Mouse (Mus musculus): Measurements from ENCODE around the gene Tm7sf2. TPM values are rescaled to one million over a fixed set of nuclear protein-coding genes. Genes with fewer than 3 reads are reported as not detected.
A peak's percentile ranks its signal among the peaks of the same experiment; 100 is the strongest.

Tm7sf2 gene
- polyA plus RNA-seq, 1 experiment from 2014 or later, result 26.3 TPM

- peak; percentile 93 for DNase-seq (ENCODE audit: low spot score)
- peak within 1 kb of the TSS; percentile 72 for H3K4me3 ChIP-seq (ENCODE audit: low read depth, low read length)
- peak within 1 kb of the TSS; percentile 77 for H3K4me2 ChIP-seq (ENCODE audit: low read depth, low read length)
- H3K4me1 ChIP-seq (ENCODE audit: control insufficient read depth, insufficient read depth, low read length), result no peaks in the 10 kb centered on the region
- H3K27me3 ChIP-seq (ENCODE audit: control insufficient read depth, insufficient read depth, low read length), result no peaks in the 10 kb centered on the region
- H3K9me3 ChIP-seq (replicated peaks; ENCODE audit: control insufficient read depth, low read length), result no peaks in the 10 kb centered on the region
- no peaks in the 10 kb centered on the region; the same call in 1 of the 2 replicates for H3K36me3 ChIP-seq (replicated peaks; ENCODE audit: control insufficient read depth, insufficient read depth, low read depth, low read length)
- H3K9ac ChIP-seq (replicated peaks; ENCODE audit: low read length), result peak within 1 kb of the TSS; percentile 86
- ATAC-seq (replicated peaks; ENCODE audit: insufficient number of reproducible peaks, low FRiP score, low TSS enrichment, low read depth), result peak; percentile 71
- under 1% methylated on average over 33 of the region's 33 CpGs for WGBS
- H3K27ac ChIP-seq (replicated peaks; ENCODE audit: low read depth, low read length), result peak within 1 kb of the TSS; percentile 53; the same call in 1 of the 2 replicates
These were observed 8.6 kb upstream of the Tm7sf2 start, which contains the start of gene Vps51 for GRCm38 (mm10) chr19:6076564-6077393. Gene Vps51, minus strand, starts transcription at chr19:6077231.

GRCm38 (mm10) chr19:6073889-6074288 lies 5.7 kb upstream of the Tm7sf2 start:
- H3K27ac ChIP-seq (replicated peaks; ENCODE audit: low read depth, low read length), result no peak overlapping the region
- DNase-seq (ENCODE audit: low spot score) (no peak), ATAC-seq (replicated peaks; ENCODE audit: insufficient number of reproducible peaks, low FRiP score, low TSS enrichment, low read depth) (no peak)
- H3K9ac ChIP-seq (replicated peaks; ENCODE audit: low read length), result no peak overlapping the region
- H3K4me1 ChIP-seq (ENCODE audit: control insufficient read depth, insufficient read depth, low read length), result no peaks in the 10 kb centered on the region; the same call in 1 of the 2 replicates
- no peaks in the 10 kb centered on the region; the same call in none of the 2 replicates for H3K36me3 ChIP-seq (replicated peaks; ENCODE audit: control insufficient read depth, insufficient read depth, low read depth, low read length)
- no peaks in the 10 kb centered on the region for H3K9me3 ChIP-seq (replicated peaks; ENCODE audit: control insufficient read depth, low read length)
- H3K4me2 ChIP-seq (ENCODE audit: low read depth, low read length), result no peak overlapping the region
- 91% methylated on average over 5 of the region's 5 CpGs for WGBS
- H3K4me3 ChIP-seq (ENCODE audit: low read depth, low read length), result no peak overlapping the region
- no peaks in the 10 kb centered on the region for H3K27me3 ChIP-seq (ENCODE audit: control insufficient read depth, insufficient read depth, low read length)

- H3K27me3 ChIP-seq (ENCODE audit: control insufficient read depth, insufficient read depth, low read length), result no peaks in the 10 kb centered on the region
- no peak overlapping the region for H3K4me2 ChIP-seq (ENCODE audit: low read depth, low read length)
- H3K4me1 ChIP-seq (ENCODE audit: control insufficient read depth, insufficient read depth, low read length), result peaks cover 2% of the 10 kb centered on the region
- H3K36me3 ChIP-seq (replicated peaks; ENCODE audit: control insufficient read depth, insufficient read depth, low read depth, low read length), result no peaks in the 10 kb centered on the region; the same call in none of the 2 replicates
- DNase-seq (ENCODE audit: low spot score), result no peak
- H3K27ac ChIP-seq (replicated peaks; ENCODE audit: low read depth, low read length), result no peak overlapping the region
- no peak overlapping the region for H3K4me3 ChIP-seq (ENCODE audit: low read depth, low read length)
- no peak for ATAC-seq (replicated peaks; ENCODE audit: insufficient number of reproducible peaks, low FRiP score, low TSS enrichment, low read depth)
- 93% methylated on average over 19 of the region's 19 CpGs for WGBS
- no peaks in the 10 kb centered on the region for H3K9me3 ChIP-seq (replicated peaks; ENCODE audit: control insufficient read depth, low read length)
- no peak overlapping the region for H3K9ac ChIP-seq (replicated peaks; ENCODE audit: low read length)
These were observed 3.1 kb upstream of the Tm7sf2 start for GRCm38 (mm10) chr19:6071261-6071660.

GRCm38 (mm10) chr19:6070571-6071250 lies 2.5 kb upstream of the Tm7sf2 start:
- H3K27ac ChIP-seq (replicated peaks; ENCODE audit: low read depth, low read length), result no peak overlapping the region
- H3K27me3 ChIP-seq (ENCODE audit: control insufficient read depth, insufficient read depth, low read length), result no peaks in the 10 kb centered on the region
- H3K4me1 ChIP-seq (ENCODE audit: control insufficient read depth, insufficient read depth, low read length), result peaks cover 2% of the 10 kb centered on the region
- H3K4me2 ChIP-seq (ENCODE audit: low read depth, low read length), result no peak overlapping the region
- no peak overlapping the region for H3K4me3 ChIP-seq (ENCODE audit: low read depth, low read length)
- ATAC-seq (replicated peaks; ENCODE audit: insufficient number of reproducible peaks, low FRiP score, low TSS enrichment, low read depth) (no peak), DNase-seq (ENCODE audit: low spot score) (no peak)
- 91% methylated on average over 31 of the region's 31 CpGs for WGBS
- H3K9me3 ChIP-seq (replicated peaks; ENCODE audit: control insufficient read depth, low read length), result no peaks in the 10 kb centered on the region
- no peak overlapping the region for H3K9ac ChIP-seq (replicated peaks; ENCODE audit: low read length)
- H3K36me3 ChIP-seq (replicated peaks; ENCODE audit: control insufficient read depth, insufficient read depth, low read depth, low read length), result no peaks in the 10 kb centered on the region; the same call in none of the 2 replicates

- 92% methylated on average over 10 of the region's 10 CpGs for WGBS
- Histone ChIP-seq H3K36me3 (replicated peaks; ENCODE audit: control insufficient read depth, insufficient read depth, low read depth, low read length) (no peaks in the 10 kb centered on the region; the same call in none of the 2 replicates), H3K27me3 (ENCODE audit: control insufficient read depth, insufficient read depth, low read length) (no peaks in the 10 kb centered on the region), H3K9ac (replicated peaks; ENCODE audit: low read length) (no peak overlapping the region), H3K4me3 (ENCODE audit: low read depth, low read length) (no peak overlapping the region), H3K4me1 (ENCODE audit: control insufficient read depth, insufficient read depth, low read length) (peaks cover 2% of the 10 kb centered on the region), H3K9me3 (replicated peaks; ENCODE audit: control insufficient read depth, low read length) (no peaks in the 10 kb centered on the region), H3K4me2 (ENCODE audit: low read depth, low read length) (no peak overlapping the region), H3K27ac (replicated peaks; ENCODE audit: low read depth, low read length) (no peak overlapping the region)
- DNase-seq (ENCODE audit: low spot score), result no peak
- ATAC-seq (replicated peaks; ENCODE audit: insufficient number of reproducible peaks, low FRiP score, low TSS enrichment, low read depth), result no peak
These were observed 1.7 kb upstream of the Tm7sf2 start for GRCm38 (mm10) chr19:6069851-6070250.

GRCm38 (mm10) chr19:6068951-6069350 lies 778 bp upstream of the Tm7sf2 start:
- no peaks in the 10 kb centered on the region; the same call in none of the 2 replicates for H3K36me3 ChIP-seq (replicated peaks; ENCODE audit: control insufficient read depth, insufficient read depth, low read depth, low read length)
- DNase-seq (ENCODE audit: low spot score) (no peak), ATAC-seq (replicated peaks; ENCODE audit: insufficient number of reproducible peaks, low FRiP score, low TSS enrichment, low read depth) (no peak)
- no peak overlapping the region for H3K9ac ChIP-seq (replicated peaks; ENCODE audit: low read length)
- H3K27ac ChIP-seq (replicated peaks; ENCODE audit: low read depth, low read length), result no peak overlapping the region
- 82% methylated on average over 4 of the region's 4 CpGs for WGBS
- no peaks in the 10 kb centered on the region for H3K9me3 ChIP-seq (replicated peaks; ENCODE audit: control insufficient read depth, low read length)
- no peak overlapping the region for H3K4me3 ChIP-seq (ENCODE audit: low read depth, low read length)
- H3K4me1 ChIP-seq (ENCODE audit: control insufficient read depth, insufficient read depth, low read length), result peaks cover 2% of the 10 kb centered on the region
- H3K27me3 ChIP-seq (ENCODE audit: control insufficient read depth, insufficient read depth, low read length), result no peaks in the 10 kb centered on the region
- no peak overlapping the region for H3K4me2 ChIP-seq (ENCODE audit: low read depth, low read length)

- H3K27me3 ChIP-seq (ENCODE audit: control insufficient read depth, insufficient read depth, low read length), result no peaks in the 10 kb centered on the region
- peak overlapping the region; percentile 47 for H3K4me3 ChIP-seq (ENCODE audit: low read depth, low read length)
- peak; percentile 57 for ATAC-seq (replicated peaks; ENCODE audit: insufficient number of reproducible peaks, low FRiP score, low TSS enrichment, low read depth)
- H3K9ac ChIP-seq (replicated peaks; ENCODE audit: low read length), result peak overlapping the region; percentile 61
- H3K4me2 ChIP-seq (ENCODE audit: low read depth, low read length), result peak overlapping the region; percentile 86
- peak; percentile 88 for DNase-seq (ENCODE audit: low spot score)
- no peaks in the 10 kb centered on the region for H3K9me3 ChIP-seq (replicated peaks; ENCODE audit: control insufficient read depth, low read length)
- under 1% methylated on average over 29 of the region's 30 CpGs for WGBS
- H3K27ac ChIP-seq (replicated peaks; ENCODE audit: low read depth, low read length), result peak overlapping the region; percentile 52; the same call in 1 of the 2 replicates
- H3K36me3 ChIP-seq (replicated peaks; ENCODE audit: control insufficient read depth, insufficient read depth, low read depth, low read length), result no peaks in the 10 kb centered on the region; the same call in none of the 2 replicates
- peaks cover 6% of the 10 kb centered on the region for H3K4me1 ChIP-seq (ENCODE audit: control insufficient read depth, insufficient read depth, low read length)
These were observed 1.0 kb downstream of the Tm7sf2 start for GRCm38 (mm10) chr19:6067011-6067723.

Measured in embryonic facial prominence, embryonic 11.5 days (tissue).